Comparison of ENCODE assay signal across 14 mouse cellular contexts in the genomic region with DNA sequence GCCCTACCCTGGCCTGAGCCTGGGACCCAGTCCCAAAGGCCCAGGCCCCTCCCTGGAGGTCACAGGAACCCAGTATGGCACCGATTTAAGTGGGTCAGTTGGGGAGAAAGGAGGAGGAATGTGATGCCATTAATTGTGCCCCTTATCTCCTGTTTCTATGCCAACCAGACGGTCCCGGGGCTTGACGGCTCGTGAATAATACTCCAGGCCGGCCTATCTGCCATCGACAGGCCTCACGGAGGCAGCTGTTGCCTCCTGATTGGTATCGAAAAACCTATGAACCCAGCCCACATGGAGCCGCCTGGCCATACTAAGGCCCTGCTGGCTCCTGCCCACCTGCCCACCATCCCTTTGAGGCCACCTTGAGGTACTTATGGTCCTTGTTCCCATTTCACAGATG. TPM values are rescaled to one million over a fixed set of nuclear protein-coding genes. Genes with fewer than 3 reads are reported as not detected.
DNase-seq lines count a peak whose midpoint lies in the region; ATAC-seq and TF ChIP-seq lines count a peak whose summit lies in the region.
"Had no signal": no experiment of that assay in that cellular context is flagged by ENCODE, and none has a peak within 500 bp of the region (broad histone marks: within the 10 kb centered on the region; RNA-seq: fewer than 3 reads in every experiment).

No protein-coding gene starts in this region.

- H3K27ac ChIP-seq in hindbrain, embryonic 11.5 days (ENCODE audit: low read depth, low read length), result no peak overlapping the region
- no peak overlapping the region for H3K27ac ChIP-seq in hindbrain, postnatal 0 days
- H3K27ac ChIP-seq in intestine, embryonic 15.5 days, result no peak overlapping the region
- H3K27ac ChIP-seq in spleen, adult 2 months (ENCODE audit: insufficient read depth, low read length), result peak overlapping the region; percentile 82; the same call in 1 of the 2 replicates
- H3K27ac ChIP-seq: embryonic facial prominence, embryonic 15.5 days; limb, embryonic 12.5 days; macrophage had no signal

- ATAC-seq in hindbrain, embryonic 11.5 days (ENCODE audit: low FRiP score), result no peak
- no peak for ATAC-seq in hindbrain, postnatal 0 days
- ATAC-seq in intestine, embryonic 15.5 days, result no peak

- 0 out of 2 replicates have a peak overlapping the region, but pooled peaks have one; percentile 11 for H3K4me2 ChIP-seq in hindbrain, embryonic 11.5 days (replicated peaks; ENCODE audit: low read depth, low read length)
- no peak overlapping the region for H3K4me2 ChIP-seq in hindbrain, postnatal 0 days (ENCODE audit: low read depth, low read length)
- 0 out of 2 replicates have a peak overlapping the region, but pooled peaks have one; percentile 26 for H3K4me2 ChIP-seq in intestine, embryonic 15.5 days (replicated peaks)
- H3K4me2 ChIP-seq: embryonic facial prominence, embryonic 15.5 days; limb, embryonic 12.5 days had no signal

- no peak overlapping the region for H3K4me3 ChIP-seq in hindbrain, embryonic 11.5 days (ENCODE audit: low read depth, low read length)
- H3K4me3 ChIP-seq in hindbrain, postnatal 0 days (ENCODE audit: low read length), result no peak overlapping the region
- H3K4me3 ChIP-seq in intestine, embryonic 15.5 days (replicated peaks), result no peak overlapping the region
- H3K4me3 ChIP-seq in spleen, adult 2 months (ENCODE audit: extremely low read depth, insufficient read depth, insufficient read length), result no peak overlapping the region
- H3K4me3 ChIP-seq: embryonic facial prominence, embryonic 15.5 days; limb, embryonic 12.5 days had no signal

- no peak overlapping the region for H3K9ac ChIP-seq in hindbrain, embryonic 11.5 days (ENCODE audit: low read depth, low read length)
- H3K9ac ChIP-seq in hindbrain, postnatal 0 days (replicated peaks; ENCODE audit: low read length), result no peak overlapping the region
- H3K9ac ChIP-seq in intestine, embryonic 15.5 days, result no peak overlapping the region
- H3K9ac ChIP-seq: embryonic facial prominence, embryonic 15.5 days; limb, embryonic 12.5 days had no signal

- TF ChIP-seq CTCF in hindbrain, postnatal 0 days (IDR thresholded peaks at IDR 0.05; ENCODE audit: low read depth), result no peak
- no peak for TF ChIP-seq CTCF in spleen, adult 2 months (IDR thresholded peaks at IDR 0.05; ENCODE audit: extremely low read depth, insufficient read depth, insufficient read length, insufficient replicate concordance)

- H3K4me1 ChIP-seq in hindbrain, embryonic 11.5 days (replicated peaks; ENCODE audit: control insufficient read depth, insufficient read depth, low read length), result peaks cover 16% of the 10 kb centered on the region
- peaks cover 16% of the 10 kb centered on the region for H3K4me1 ChIP-seq in hindbrain, postnatal 0 days (ENCODE audit: insufficient read depth, low read length)
- H3K4me1 ChIP-seq in intestine, embryonic 15.5 days (replicated peaks), result peaks cover 69% of the 10 kb centered on the region
- H3K4me1 ChIP-seq in spleen, adult 2 months (ENCODE audit: control insufficient read depth, insufficient read depth, insufficient read length), result peaks cover 24% of the 10 kb centered on the region; the same call in 1 of the 2 replicates

- H3K27me3 ChIP-seq in hindbrain, embryonic 11.5 days (ENCODE audit: control insufficient read depth, insufficient read depth, low read length), result peaks cover 20% of the 10 kb centered on the region
- H3K27me3 ChIP-seq in hindbrain, postnatal 0 days (ENCODE audit: insufficient read depth, low read length), result no peaks in the 10 kb centered on the region
- peaks cover 7% of the 10 kb centered on the region; the same call in 1 of the 2 replicates for H3K27me3 ChIP-seq in intestine, embryonic 15.5 days (replicated peaks)
- no peaks in the 10 kb centered on the region for H3K27me3 ChIP-seq in spleen, adult 2 months (ENCODE audit: control insufficient read depth, insufficient read depth, low read length)

- no peaks in the 10 kb centered on the region for H3K36me3 ChIP-seq in hindbrain, embryonic 11.5 days (ENCODE audit: control insufficient read depth, insufficient read depth, low read length)
- H3K36me3 ChIP-seq in hindbrain, postnatal 0 days (ENCODE audit: insufficient read depth, low read length), result no peaks in the 10 kb centered on the region
- H3K36me3 ChIP-seq in intestine, embryonic 15.5 days, result no peaks in the 10 kb centered on the region
- no peaks in the 10 kb centered on the region for H3K36me3 ChIP-seq in spleen, adult 2 months (ENCODE audit: control insufficient read depth, insufficient read depth, low read length)
- H3K36me3 ChIP-seq: embryonic facial prominence, embryonic 15.5 days; limb, embryonic 12.5 days had no signal

- 82% methylated on average over 10 of the region's 10 CpGs for WGBS in hindbrain, embryonic 11.5 days
- 76% methylated on average over 10 of the region's 10 CpGs for WGBS in hindbrain, postnatal 0 days
- WGBS in intestine, embryonic 15.5 days, result 64% methylated on average over 10 of the region's 10 CpGs
- WGBS in spleen, adult 2 months, result 83% methylated on average over 10 of the region's 10 CpGs

- TF ChIP-seq POLR2A in spleen, adult 2 months (IDR thresholded peaks at IDR 0.05; ENCODE audit: low read depth, low read length), result no peak

- no peaks in the 10 kb centered on the region for H3K9me3 ChIP-seq in hindbrain, embryonic 11.5 days (ENCODE audit: control insufficient read depth, low read length)
- H3K9me3 ChIP-seq in hindbrain, postnatal 0 days (ENCODE audit: low read length), result no peaks in the 10 kb centered on the region
- no peaks in the 10 kb centered on the region for H3K9me3 ChIP-seq in intestine, embryonic 15.5 days
- H3K9me3 ChIP-seq: embryonic facial prominence, embryonic 15.5 days; limb, embryonic 12.5 days had no signal

- DNase-seq in hindbrain, embryonic 11.5 days (ENCODE audit: low spot score), result no peak
- no peak for DNase-seq in hindbrain, postnatal 0 days (ENCODE audit: low spot score)
- DNase-seq in c-Kit-negative CD71-positive TER-119-positive erythroid progenitor cells, embryonic 14.5 days (ENCODE audit: low read depth, low spot score), result peak; percentile 94
- no peak for DNase-seq in spleen, adult 2 months (ENCODE audit: low read depth in 1 of 2, low spot score in 2 of 2)
- no peak for DNase-seq in testis, postnatal 14 days (ENCODE audit: low spot score)
- no peak for DNase-seq in urinary bladder, postnatal 10 days (ENCODE audit: low spot score)
- no peak for DNase-seq in adipocyte (ENCODE audit: low spot score)
- DNase-seq: adrenal gland, adult 2 months; cerebellum, postnatal 10 days; kidney, adult 9 months had no signal

RNA-seq across cellular contexts. Expression of a gene that starts 5.0 kb away (rescaled TPM):
- polyA plus RNA-seq in hindbrain, embryonic 11.5 days (2014; fragmentation: Nextera tagmentation; extraction: Ambion mirVana), result 1.6 and 1.9 TPM in 2 replicates
- 28.0 and 37.6 TPM in 2 replicates for total RNA-seq in hindbrain, postnatal 0 days (2014; rRNA removed)
- 1.5 and 2.0 TPM in 2 replicates for polyA plus RNA-seq in hindbrain, postnatal 0 days (2015; fragmentation: Nextera tagmentation; extraction: Ambion mirVana)
- 4.9 and 5.2 TPM in 2 replicates for polyA plus RNA-seq in intestine, embryonic 15.5 days (2015; fragmentation: Nextera tagmentation; extraction: Ambion mirVana)
- polyA plus RNA-seq in spleen, adult 2 months (2012; rRNA removed), result 73.3 and 113 TPM in 2 replicates

Comparison
In these comparisons a context has a peak if more than half of its experiments do, and no peak if none do; other contexts are left out.
1. RNA of a gene that starts 5.0 kb away (polyA plus RNA-seq): 73.3 to 113 TPM in spleen, adult 2 months; 4.9 to 5.2 TPM in intestine, embryonic 15.5 days, 1.6 to 1.9 TPM in hindbrain, embryonic 11.5 days and 1.5 to 2.0 TPM in hindbrain, postnatal 0 days; every median in the first group is over 10 times any median in the second.